Mouse (Mus musculus): ENCODE data around the gene Crmp1.

- TF ChIP-seq EP300 (IDR thresholded peaks at IDR 0.05): no peak
- no peak for TF ChIP-seq CTCF (IDR thresholded peaks at IDR 0.05)
These were observed 55.0 kb downstream of the Crmp1 start for GRCm38 (mm10) chr5:37296717-37297116.
